Mouse (Mus musculus): Measurements from ENCODE around the gene Stx2. TPM values are rescaled to one million over a fixed set of nuclear protein-coding genes. Genes with fewer than 3 reads are reported as not detected.
A peak's percentile ranks its signal among the peaks of the same experiment; 100 is the strongest.

Stx2 gene
- total RNA-seq (2022): 1 to 10 TPM; 3.0 to 6.3 (median 5.8) TPM

GRCm38 (mm10) chr5:129008412-129008826 is at the start of gene Stx2:
Gene Stx2 (minus strand): TSS chr5:129008574.
- peak; percentile 90 for DNase-seq (ENCODE audit: low spot score in 2 of 2)

DNA sequence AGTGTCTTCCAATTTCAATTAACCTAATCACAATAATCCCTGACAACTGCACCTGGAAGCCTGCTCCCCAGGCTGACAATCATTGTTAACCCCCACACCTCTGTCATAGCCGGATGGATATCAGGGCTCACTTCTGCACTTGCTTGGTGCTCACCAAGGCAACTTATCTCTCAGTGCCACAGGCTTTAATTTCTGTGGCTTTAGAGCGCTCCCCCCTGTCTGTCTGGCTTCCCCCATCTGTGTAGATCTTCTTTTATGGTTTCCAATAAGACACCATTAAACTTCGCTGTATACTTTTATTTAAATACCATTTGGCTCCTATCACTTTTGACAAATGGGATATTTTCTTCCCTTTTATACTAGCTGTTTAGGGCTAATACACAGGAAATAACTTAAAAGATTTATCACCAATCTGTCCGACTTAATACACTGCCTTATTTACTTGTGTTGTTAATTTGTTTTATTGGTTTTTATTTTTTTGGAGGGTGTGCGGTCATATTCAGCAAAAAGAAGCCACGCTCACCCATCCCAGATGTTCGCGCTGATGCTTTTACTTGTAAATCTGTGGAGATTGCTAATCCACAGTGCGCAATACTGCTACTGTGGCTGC is 46.4 kb upstream of the Stx2 start:
- no peak for DNase-seq (ENCODE audit: low spot score in 2 of 2)

DNA sequence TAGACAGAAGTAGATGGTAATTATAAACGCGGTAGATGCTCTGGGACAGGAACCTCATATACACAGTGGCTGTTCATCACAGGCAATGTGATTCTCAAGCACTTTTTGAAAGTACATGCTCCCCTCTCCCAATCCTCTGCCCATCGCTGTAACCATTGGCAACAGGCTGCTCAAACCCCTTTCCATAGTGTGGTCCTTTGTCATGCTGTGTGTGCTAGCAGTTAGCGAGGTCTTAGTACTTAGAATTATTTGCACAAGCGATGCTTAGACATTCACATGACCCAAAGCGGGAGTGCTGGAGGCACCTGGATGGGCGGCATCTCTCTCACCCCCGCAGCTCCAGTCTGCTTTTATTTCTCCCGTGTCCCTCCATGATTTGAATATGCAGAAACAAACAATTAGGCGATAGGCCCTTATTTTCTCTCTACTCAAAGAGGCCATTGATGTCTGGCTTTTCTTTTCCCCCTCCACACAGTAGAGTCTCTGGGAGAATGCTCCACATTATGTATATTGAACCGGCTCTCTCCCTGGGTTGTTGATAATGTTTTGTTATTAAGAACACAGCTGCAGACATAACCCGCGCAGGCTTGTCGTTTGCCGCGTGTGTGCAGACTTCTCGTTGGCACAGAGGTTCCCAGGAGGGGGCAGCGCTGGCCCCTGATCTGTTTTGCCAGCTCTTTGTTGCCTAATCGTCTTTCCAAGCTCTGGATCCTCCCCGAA is 44.4 kb upstream of the Stx2 start:
- no peak for DNase-seq (ENCODE audit: low spot score in 2 of 2)

GRCm38 (mm10) chr5:129051910-129052309 is 43.5 kb upstream of the Stx2 start:
- no peak for DNase-seq (ENCODE audit: low spot score in 2 of 2)

GRCm38 (mm10) chr5:129049372-129049771 is 41.0 kb upstream of the Stx2 start:
- DNase-seq (ENCODE audit: low spot score in 2 of 2): no peak

- DNase-seq (ENCODE audit: low spot score in 2 of 2): no peak
Measured at GRCm38 (mm10) chr5:129045641-129046580, 37.5 kb upstream of the Stx2 start.

- no peak for DNase-seq (ENCODE audit: low spot score in 2 of 2)
Measured at GRCm38 (mm10) chr5:129037739-129038138, 29.4 kb upstream of the Stx2 start.

DNA sequence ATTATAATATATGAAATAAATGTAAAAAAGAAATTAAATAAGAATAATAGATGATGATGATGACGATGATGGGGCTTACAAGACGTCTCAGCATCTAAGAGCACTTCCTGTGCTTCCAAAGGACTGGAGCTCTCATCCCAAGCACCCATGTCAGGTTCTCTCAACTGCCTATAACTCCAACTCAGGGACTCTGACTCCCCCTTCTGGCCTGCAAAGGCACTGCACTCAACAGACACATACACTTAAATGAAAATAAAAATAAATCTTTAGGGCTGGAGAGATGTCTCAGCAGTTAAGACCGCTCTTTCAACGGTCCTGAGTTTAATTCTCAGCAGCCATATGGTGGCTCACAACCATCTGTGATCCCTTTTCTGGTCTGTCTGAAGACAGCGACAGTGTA is 28.3 kb upstream of the Stx2 start:
- no peak for DNase-seq (ENCODE audit: low spot score in 2 of 2)

- no peak for DNase-seq (ENCODE audit: low spot score in 2 of 2)
Measured at GRCm38 (mm10) chr5:129029131-129029723, 20.9 kb upstream of the Stx2 start.

- DNase-seq (ENCODE audit: low spot score in 2 of 2): no peak
Measured at GRCm38 (mm10) chr5:129026637-129027036, 18.3 kb upstream of the Stx2 start.

DNA sequence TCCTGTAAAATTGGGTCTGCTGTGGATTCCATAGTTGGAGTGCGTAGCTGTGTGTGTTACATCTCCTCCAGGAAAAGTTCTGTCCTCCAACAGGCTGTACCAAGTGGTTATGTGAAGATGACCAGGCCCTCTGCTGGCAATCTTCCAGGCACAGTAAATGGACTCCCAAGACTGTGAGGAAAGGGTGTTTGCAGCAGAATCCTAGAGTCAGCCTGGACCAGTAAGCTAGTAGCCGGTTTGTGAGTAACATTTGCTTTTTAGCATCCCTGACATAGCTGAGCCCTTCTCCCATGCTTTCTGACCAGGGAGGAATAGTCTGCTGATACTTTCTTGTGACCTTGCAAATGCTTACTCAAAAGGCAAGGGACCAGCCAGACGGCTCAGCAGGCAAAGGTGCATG is 17.8 kb upstream of the Stx2 start:
- no peak for DNase-seq (ENCODE audit: low spot score in 2 of 2)

DNA sequence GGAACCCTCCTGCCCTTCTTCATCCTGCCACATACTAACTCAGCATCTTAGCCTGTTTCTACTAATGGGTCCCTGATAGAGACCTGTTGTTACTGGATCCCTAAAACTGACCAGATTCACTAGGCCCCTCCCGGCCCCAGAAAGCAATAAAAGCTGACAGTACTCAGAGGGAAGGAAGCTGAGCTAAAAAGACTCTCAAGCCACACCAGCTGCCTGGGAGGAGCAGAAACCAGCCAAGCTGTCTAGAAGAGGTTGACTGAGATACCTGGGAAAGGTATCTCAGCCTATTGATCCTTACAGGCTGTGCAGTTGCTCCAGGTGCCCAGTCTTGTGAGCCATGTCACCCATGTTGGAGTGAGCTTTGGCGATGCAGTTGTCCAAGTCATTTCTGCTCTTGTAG is 17.4 kb upstream of the Stx2 start:
- no peak for DNase-seq (ENCODE audit: low spot score in 2 of 2)

DNA sequence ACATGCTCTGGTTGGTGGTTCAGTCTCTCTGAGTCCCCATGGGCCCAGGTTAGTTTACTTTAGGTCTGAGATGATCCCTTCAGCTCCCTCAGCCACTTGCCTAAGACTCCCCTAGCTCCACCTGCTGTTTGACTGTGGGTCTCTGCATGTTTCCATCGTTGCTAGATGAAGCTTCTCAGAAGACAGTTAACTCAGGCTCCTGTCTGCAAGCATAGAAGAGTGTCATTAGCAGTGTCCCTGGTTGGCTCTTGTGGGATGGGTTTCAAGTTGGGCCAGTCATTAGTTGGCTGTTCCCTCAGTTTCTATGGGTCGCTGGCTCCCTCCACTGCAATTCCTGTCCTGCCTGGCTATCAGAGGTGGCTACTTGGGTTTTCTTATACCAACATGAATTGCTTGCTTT is 16.7 kb upstream of the Stx2 start:
- DNase-seq (ENCODE audit: low spot score in 2 of 2): no peak

DNA sequence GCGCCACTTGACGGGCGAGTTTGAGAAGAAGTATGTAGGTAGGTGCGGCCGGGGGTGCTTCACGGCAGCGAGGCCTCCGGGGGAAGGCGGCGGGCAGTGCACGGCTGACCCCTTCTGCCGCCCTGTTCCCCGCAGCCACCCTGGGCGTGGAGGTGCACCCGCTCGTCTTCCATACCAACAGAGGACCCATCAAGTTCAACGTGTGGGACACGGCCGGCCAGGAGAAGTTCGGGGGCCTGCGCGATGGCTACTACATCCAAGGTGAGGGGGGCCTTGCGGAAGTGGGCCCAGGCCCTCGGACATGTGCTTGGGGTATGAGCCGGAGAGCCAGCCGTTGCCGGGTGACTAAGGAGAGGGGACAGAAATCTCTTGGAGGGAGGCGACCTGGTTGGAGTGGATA is 12.4 kb upstream of the Stx2 start:
- peak in 1 of 2 experiments; percentile 4 for DNase-seq (ENCODE audit: low spot score in 2 of 2)

DNA sequence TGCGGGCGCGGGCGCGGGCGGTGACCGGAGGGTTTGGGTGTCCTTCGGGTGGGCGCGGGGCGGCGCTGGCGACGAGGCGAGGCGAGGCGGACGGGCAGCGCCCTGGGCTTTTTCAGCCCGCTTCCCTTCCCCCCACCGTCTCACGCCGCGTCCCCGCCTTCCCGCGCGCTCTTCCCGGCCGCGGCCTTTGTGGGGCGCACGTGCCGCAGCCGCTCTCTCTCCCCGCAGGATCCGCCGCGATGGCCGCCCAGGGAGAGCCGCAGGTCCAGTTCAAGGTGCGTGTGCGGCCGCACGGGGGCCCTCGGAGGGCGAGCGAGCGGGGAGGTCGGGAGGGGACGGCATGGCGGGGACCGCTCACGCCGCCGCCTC is 11.9 kb upstream of the Stx2 start:
- no peak for DNase-seq (ENCODE audit: low spot score in 2 of 2)

DNA sequence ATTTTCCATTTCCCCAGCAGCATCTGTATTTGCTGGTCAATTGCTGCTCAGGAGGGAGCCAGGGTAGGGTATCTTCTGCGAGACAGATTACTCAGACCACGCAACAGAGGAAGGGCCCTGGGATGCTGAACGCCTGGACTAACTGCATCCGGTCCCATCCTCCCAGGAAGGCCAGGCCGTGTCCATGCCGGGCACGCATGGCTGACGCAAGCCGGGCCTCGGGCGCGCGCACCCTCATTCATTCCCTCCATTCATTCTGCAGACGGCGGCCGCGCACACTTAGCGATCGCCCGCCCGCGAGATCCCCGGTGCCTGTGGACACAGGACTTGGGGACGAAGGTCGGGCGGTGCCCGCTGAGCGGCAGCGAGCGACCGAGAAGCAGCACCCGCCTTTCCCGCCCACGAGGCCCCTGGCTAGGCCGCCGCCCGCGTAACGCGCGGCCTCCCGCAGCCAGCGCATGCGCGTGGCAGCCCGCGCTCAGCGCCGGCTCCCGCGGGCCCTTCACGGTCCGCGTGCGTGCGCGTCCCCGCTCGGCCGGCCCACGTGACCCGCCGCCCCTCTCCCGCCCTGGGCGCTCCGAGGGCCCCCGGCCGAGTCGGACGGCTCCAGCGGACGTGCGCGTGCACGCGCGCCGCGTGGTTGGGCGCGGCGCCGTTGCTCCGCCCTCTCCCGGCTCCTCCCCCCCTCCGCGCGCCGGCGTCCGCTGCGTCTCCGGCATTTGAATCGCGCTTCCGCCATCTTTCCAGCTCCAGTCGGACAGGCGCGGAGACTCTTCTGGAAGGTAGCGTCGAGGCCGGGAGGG is 11.3 kb upstream of the Stx2 start, which contains the start of gene Ran:
Gene Ran (plus strand): TSS at position 573 of the 803 bp plus-strand sequence.
- DNase-seq (ENCODE audit: low spot score in 2 of 2): peak; percentile 87 to 93

- DNase-seq (ENCODE audit: low spot score in 2 of 2): no peak
Measured at GRCm38 (mm10) chr5:129018782-129019489, 10.6 kb upstream of the Stx2 start.

GRCm38 (mm10) chr5:129016370-129016769 is 8.0 kb upstream of the Stx2 start:
- no peak for DNase-seq (ENCODE audit: low spot score in 2 of 2)

- no peak for DNase-seq (ENCODE audit: low spot score in 2 of 2)
Measured at GRCm38 (mm10) chr5:129015540-129015939, 7.2 kb upstream of the Stx2 start.

DNA sequence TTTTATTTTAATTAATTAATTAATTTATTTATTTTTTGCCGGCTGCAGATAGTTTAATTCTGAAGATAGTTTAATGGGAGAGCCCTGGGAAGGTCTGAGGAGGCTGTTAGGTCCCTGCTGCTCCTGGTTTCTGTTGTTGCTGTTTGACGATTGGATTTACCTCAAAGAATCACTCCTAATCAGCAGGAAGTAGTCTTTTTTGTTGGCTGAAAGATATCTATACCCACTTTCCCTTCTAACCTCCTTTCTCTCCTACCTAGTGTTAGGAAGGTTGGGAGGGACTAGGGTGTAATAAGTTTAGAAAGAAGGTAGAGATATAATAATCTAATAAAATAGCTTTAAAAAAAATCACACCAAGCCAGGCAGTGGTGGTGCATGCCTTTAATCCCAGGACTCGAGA is 6.6 kb upstream of the Stx2 start:
- DNase-seq (ENCODE audit: low spot score in 2 of 2): no peak
